Mouse (Mus musculus) neural tube, embryonic 14.5 days (tissue): ENCODE results near the gene Scp2. TPM values are rescaled to one million over a fixed set of nuclear protein-coding genes. Genes with fewer than 3 reads are reported as not detected.

Experiments used
- ATAC-seq: fragments of 200-750 bp; cut with Nextera tagmentation; 2 replicates; pipeline ENCODE4 v1.8.0; 2017; ENCODE audit warnings: low read depth, mild to moderate bottlenecking, moderate TSS enrichment, moderate library complexity
- H3K27ac ChIP-seq: fragments of 300-500 bp; sonication (generic); 2 replicates; pipeline ENCODE4 v1.5.1; 2014; ENCODE audit warnings: low read depth, mild to moderate bottlenecking, control low read depth, low read length, moderate library complexity, mixed read lengths
- H3K27me3 ChIP-seq: fragments of 300-500 bp; sonication (generic); 2 replicates; pipeline ENCODE4 v1.6.1; 2014; ENCODE audit warnings: low read length; ENCODE audit not compliant: control insufficient read depth, insufficient read depth
- H3K36me3 ChIP-seq: fragments of 300-500 bp; sonication (generic); 2 replicates; pipeline ENCODE4 v1.6.1; 2014; ENCODE audit warnings: low read length, mixed read lengths; ENCODE audit not compliant: control insufficient read depth, insufficient read depth
- H3K4me1 ChIP-seq: fragments of 300-500 bp; sonication (generic); 2 replicates; pipeline ENCODE4 v1.6.1; 2014; ENCODE audit warnings: low read length; ENCODE audit not compliant: control insufficient read depth, insufficient read depth
- H3K4me2 ChIP-seq: fragments of 300-500 bp; sonication (generic); 2 replicates; pipeline ENCODE4 v1.6.1; 2014; ENCODE audit warnings: mild to moderate bottlenecking, low read depth, low read length, control low read depth
- H3K4me3 ChIP-seq: fragments of 300-500 bp; sonication (generic); 2 replicates; pipeline ENCODE4 v1.5.1; 2014; ENCODE audit warnings: low read depth, low read length, control low read depth, mixed read lengths
- H3K9ac ChIP-seq: fragments of 300-500 bp; sonication (generic); replicated peaks from 2 replicates; pipeline ENCODE4 v1.6.1; 2014; ENCODE audit warnings: low read depth, mild to moderate bottlenecking, control low read depth, low read length, mixed read lengths
- H3K9me3 ChIP-seq: fragments of 300-500 bp; sonication (generic); 2 replicates; pipeline ENCODE4 v1.6.1; 2016; ENCODE audit warnings: low read length; ENCODE audit not compliant: control insufficient read depth
- WGBS: fragments of 180-500 bp; shearing (Covaris S2); extraction: QIAGEN DNeasy Blood & Tissue Kit; methylation state at CpG from one replicate; pipeline ENCODE4 v1.1.7; 2014; 5-methylcytosine and 5-hydroxymethylcytosine counted together
- polyA plus RNA-seq: library from polyadenylated mRNA; unstranded; fragments of >200 nt; fragmentation: Nextera tagmentation; extraction: Ambion mirVana; gene quantifications from 2 replicates; pipeline ENCODE4 v1.2.1, GENCODE M21; 2014

Scp2 gene
- polyA plus RNA-seq, 1 experiment from 2014 or later, result 238 TPM

GRCm38 (mm10) chr4:108071235-108071901 is 73.4 kb downstream of the Scp2 start:
- peak overlapping the region; percentile 54 for H3K4me3 ChIP-seq
- H3K9me3 ChIP-seq, result no peaks in the 10 kb centered on the region
- H3K4me2 ChIP-seq, result peak overlapping the region; percentile 72
- peaks cover 8% of the 10 kb centered on the region for H3K4me1 ChIP-seq
- no peak overlapping the region; the same call in 1 of the 2 replicates for H3K27ac ChIP-seq
- no peaks in the 10 kb centered on the region for H3K27me3 ChIP-seq
- peak; percentile 97 for ATAC-seq
- no peaks in the 10 kb centered on the region for H3K36me3 ChIP-seq
- H3K9ac ChIP-seq, result peak overlapping the region; percentile 37
- 3% methylated on average over 26 of the region's 26 CpGs for WGBS

- Histone ChIP-seq H3K4me2 (peak overlapping the region; percentile 72), H3K9ac (peak overlapping the region; percentile 37), H3K9me3 (no peaks in the 10 kb centered on the region), H3K27me3 (no peaks in the 10 kb centered on the region), H3K27ac (no peak overlapping the region; the same call in 1 of the 2 replicates), H3K36me3 (no peaks in the 10 kb centered on the region), H3K4me3 (peak overlapping the region; percentile 54), H3K4me1 (peaks cover 8% of the 10 kb centered on the region)
- 12% methylated on average over 8 of the region's 8 CpGs for WGBS
- no peak for ATAC-seq
These were observed 74.1 kb downstream of the Scp2 start for GRCm38 (mm10) chr4:108070723-108071122.

GRCm38 (mm10) chr4:108070286-108070685 is 74.5 kb downstream of the Scp2 start:
- peaks cover 8% of the 10 kb centered on the region for H3K4me1 ChIP-seq
- peak overlapping the region; percentile 72 for H3K4me2 ChIP-seq
- no peak overlapping the region for H3K27ac ChIP-seq
- H3K9me3 ChIP-seq, result no peaks in the 10 kb centered on the region
- WGBS, result 76% methylated on average over 4 of the region's 4 CpGs
- H3K27me3 ChIP-seq, result no peaks in the 10 kb centered on the region
- H3K36me3 ChIP-seq, result no peaks in the 10 kb centered on the region
- ATAC-seq, result no peak
- H3K4me3 ChIP-seq, result peak overlapping the region; percentile 54
- peak overlapping the region; percentile 37 for H3K9ac ChIP-seq

- no peak for ATAC-seq
- Histone ChIP-seq H3K27ac (no peak overlapping the region), H3K9ac (no peak overlapping the region), H3K9me3 (no peaks in the 10 kb centered on the region), H3K4me3 (no peak overlapping the region), H3K4me1 (peaks cover 8% of the 10 kb centered on the region), H3K27me3 (no peaks in the 10 kb centered on the region), H3K4me2 (no peak overlapping the region), H3K36me3 (peaks cover 6% of the 10 kb centered on the region; the same call in 1 of the 2 replicates)
- WGBS, result 92% methylated on average over 2 of the region's 2 CpGs
These were observed 76.7 kb downstream of the Scp2 start for GRCm38 (mm10) chr4:108068081-108068480.

- no peak for ATAC-seq
- 90% methylated on average over 7 of the region's 7 CpGs for WGBS
- Histone ChIP-seq H3K9ac (no peak overlapping the region), H3K4me2 (no peak overlapping the region), H3K27ac (no peak overlapping the region), H3K27me3 (no peaks in the 10 kb centered on the region), H3K4me3 (no peak overlapping the region), H3K36me3 (peaks cover 10% of the 10 kb centered on the region; the same call in 1 of the 2 replicates), H3K9me3 (no peaks in the 10 kb centered on the region; the same call in 1 of the 2 replicates), H3K4me1 (peaks cover 8% of the 10 kb centered on the region)
These were observed 77.5 kb downstream of the Scp2 start for GRCm38 (mm10) chr4:108067261-108067660.

GRCm38 (mm10) chr4:108066569-108066968 is 78.2 kb downstream of the Scp2 start:
- Histone ChIP-seq H3K36me3 (peaks cover 10% of the 10 kb centered on the region; the same call in 1 of the 2 replicates), H3K27me3 (no peaks in the 10 kb centered on the region), H3K9ac (no peak overlapping the region), H3K27ac (no peak overlapping the region), H3K4me2 (no peak overlapping the region), H3K4me3 (no peak overlapping the region), H3K9me3 (no peaks in the 10 kb centered on the region; the same call in 1 of the 2 replicates), H3K4me1 (peaks cover 8% of the 10 kb centered on the region)
- ATAC-seq, result no peak
- 93% methylated on average over 4 of the region's 4 CpGs for WGBS

GRCm38 (mm10) chr4:108065176-108065844 is 79.5 kb downstream of the Scp2 start:
- no peak overlapping the region for H3K4me2 ChIP-seq
- no peaks in the 10 kb centered on the region; the same call in 1 of the 2 replicates for H3K9me3 ChIP-seq
- WGBS, result 78% methylated on average over 2 of the region's 2 CpGs
- H3K4me1 ChIP-seq, result peaks cover 2% of the 10 kb centered on the region
- no peaks in the 10 kb centered on the region for H3K27me3 ChIP-seq
- no peak overlapping the region for H3K4me3 ChIP-seq
- H3K9ac ChIP-seq, result no peak overlapping the region
- no peak for ATAC-seq
- peaks cover 10% of the 10 kb centered on the region; the same call in 1 of the 2 replicates for H3K36me3 ChIP-seq
- H3K27ac ChIP-seq, result no peak overlapping the region

GRCm38 (mm10) chr4:108063616-108064015 is 81.2 kb downstream of the Scp2 start:
- H3K9me3 ChIP-seq, result no peaks in the 10 kb centered on the region; the same call in 1 of the 2 replicates
- H3K36me3 ChIP-seq, result peaks cover 15% of the 10 kb centered on the region; the same call in 1 of the 2 replicates
- 93% methylated on average over 6 of the region's 6 CpGs for WGBS

GRCm38 (mm10) chr4:108062524-108062923 is 82.3 kb downstream of the Scp2 start:
- H3K9ac ChIP-seq, result no peak overlapping the region
- no peak for ATAC-seq
- H3K27ac ChIP-seq, result no peak overlapping the region
- no peaks in the 10 kb centered on the region for H3K27me3 ChIP-seq
- H3K9me3 ChIP-seq, result no peaks in the 10 kb centered on the region; the same call in 1 of the 2 replicates
- H3K4me1 ChIP-seq, result no peaks in the 10 kb centered on the region
- peaks cover 15% of the 10 kb centered on the region; the same call in 1 of the 2 replicates for H3K36me3 ChIP-seq
- no peak overlapping the region for H3K4me2 ChIP-seq
- 93% methylated on average over 5 of the region's 5 CpGs for WGBS
- H3K4me3 ChIP-seq, result no peak overlapping the region

More at GRCm38 (mm10) chr4:108063616-108064015, 81.2 kb downstream of the Scp2 start:
- no peak for ATAC-seq
- H3K4me2 ChIP-seq, result no peak overlapping the region
- H3K27me3 ChIP-seq, result no peaks in the 10 kb centered on the region
- H3K9ac ChIP-seq, result no peak overlapping the region
- H3K27ac ChIP-seq, result no peak overlapping the region
- H3K4me1 ChIP-seq, result no peaks in the 10 kb centered on the region
- H3K4me3 ChIP-seq, result no peak overlapping the region
